Mouse (Mus musculus) spleen, adult 2 months (tissue): ENCODE data around the gene Atp1a1. TPM values are rescaled to one million over a fixed set of nuclear protein-coding genes. Genes with fewer than 3 reads are reported as not detected.

Source experiments
- DNase-seq, 2 experiments: peaks; one replicate each; pipeline versions ENCODE4 v3.0.0 to v3.0.0-alpha.2; 2012 to 2021; ENCODE audit warnings: low spot score in 2 of 2, low read depth in 1 of 2
- H3K27ac ChIP-seq: fragments of 200-500 bp; 2 replicates; pipeline ENCODE4 v1.5.1; 2012; ENCODE audit warnings: low read length, inconsistent platforms; ENCODE audit not compliant: insufficient read depth
- H3K27me3 ChIP-seq: fragments of 200-500 bp; 2 replicates; pipeline ENCODE4 v1.6.1; 2012; ENCODE audit warnings: mild to moderate bottlenecking, moderate library complexity, low read length, inconsistent platforms; ENCODE audit not compliant: control insufficient read depth, insufficient read depth
- H3K36me3 ChIP-seq: fragments of 200-500 bp; 2 replicates; pipeline ENCODE4 v1.6.1; 2012; ENCODE audit warnings: mild to moderate bottlenecking, low read length, inconsistent platforms; ENCODE audit not compliant: control insufficient read depth, insufficient read depth
- H3K4me1 ChIP-seq: fragments of 200-500 bp; 2 replicates; pipeline ENCODE4 v1.6.1; 2011; ENCODE audit warnings: inconsistent platforms; ENCODE audit not compliant: control insufficient read depth, insufficient read depth, insufficient read length
- H3K4me3 ChIP-seq: fragments of 200-500 bp; 2 replicates; pipeline ENCODE4 v1.5.1; 2011; ENCODE audit warnings: mild to moderate bottlenecking, inconsistent platforms; ENCODE audit not compliant: insufficient read depth, insufficient read length; ENCODE audit errors: extremely low read depth
- CTCF ChIP-seq: fragments of 200-500 bp; IDR thresholded peaks from 2 replicates; pipeline ENCODE4 v1.5.1; 2011; ENCODE audit warnings: mild to moderate bottlenecking, inconsistent platforms; ENCODE audit not compliant: insufficient read depth, insufficient read length, insufficient replicate concordance; ENCODE audit errors: extremely low read depth
- POLR2A ChIP-seq: fragments of 200-500 bp; IDR thresholded peaks from 2 replicates; pipeline ENCODE4 v1.6.1; 2011; ENCODE audit warnings: low read depth, low read length, inconsistent platforms
- WGBS: fragments of 180-500 bp; shearing (Covaris S2); methylation state at CpG from one replicate; pipeline ENCODE4 v1.1.7; 2018; 5-methylcytosine and 5-hydroxymethylcytosine counted together
- polyA plus RNA-seq: library from polyadenylated mRNA; depleted of rRNA; stranded (reverse); fragments of >200 nt; gene quantifications from 2 replicates; pipeline ENCODE4 v1.2.3, GENCODE M21; 2012; rRNA removed

Atp1a1 gene
- polyA plus RNA-seq, 1 experiment: 91.4 TPM

- no peak for DNase-seq
- 88% methylated on average over 9 of the region's 9 CpGs for WGBS
- H3K27ac ChIP-seq: no peak overlapping the region
- H3K4me3 ChIP-seq: no peak overlapping the region
- no peaks in the 10 kb centered on the region for H3K36me3 ChIP-seq
- no peak for TF ChIP-seq POLR2A
- TF ChIP-seq CTCF: no peak
- H3K4me1 ChIP-seq: no peaks in the 10 kb centered on the region
- H3K27me3 ChIP-seq: no peaks in the 10 kb centered on the region
Observed at GRCm38 (mm10) chr3:101534311-101534710, 70.2 kb downstream of the Atp1a1 start.

GRCm38 (mm10) chr3:101533373-101533772, 71.1 kb downstream of the Atp1a1 start:
- WGBS: 94% methylated on average over 2 of the region's 2 CpGs
- Histone ChIP-seq H3K4me3 (no peak overlapping the region), H3K27me3 (no peaks in the 10 kb centered on the region), H3K4me1 (no peaks in the 10 kb centered on the region), H3K27ac (no peak overlapping the region), H3K36me3 (no peaks in the 10 kb centered on the region)
- DNase-seq: no peak
- TF ChIP-seq CTCF: no peak
- no peak for TF ChIP-seq POLR2A

DNA sequence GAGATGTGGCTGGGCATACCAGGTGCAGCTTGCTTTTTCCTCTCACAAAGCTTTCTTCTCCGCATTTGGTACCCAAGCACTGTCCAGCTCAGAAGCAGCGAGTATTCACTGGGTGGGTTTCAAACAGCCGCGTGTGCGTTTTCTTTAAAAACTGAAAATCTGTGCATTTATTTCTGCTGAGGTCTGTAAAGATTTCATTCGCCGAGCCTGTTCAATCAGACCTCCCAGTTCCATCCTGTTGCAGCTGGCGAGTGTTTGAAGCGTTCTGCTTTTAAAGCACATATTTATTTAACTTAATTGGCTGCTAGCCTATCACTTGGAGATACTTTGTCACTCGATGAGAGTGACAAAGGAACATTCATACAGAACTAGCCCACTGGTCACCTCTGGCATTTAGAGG, 73.6 kb downstream of the Atp1a1 start:
- Histone ChIP-seq H3K27me3 (no peaks in the 10 kb centered on the region), H3K4me3 (no peak overlapping the region), H3K27ac (no peak overlapping the region), H3K4me1 (no peaks in the 10 kb centered on the region), H3K36me3 (no peaks in the 10 kb centered on the region)
- no peak for DNase-seq
- WGBS: 90% methylated on average over 10 of the region's 10 CpGs
- TF ChIP-seq POLR2A (no peak), CTCF (no peak)

DNA sequence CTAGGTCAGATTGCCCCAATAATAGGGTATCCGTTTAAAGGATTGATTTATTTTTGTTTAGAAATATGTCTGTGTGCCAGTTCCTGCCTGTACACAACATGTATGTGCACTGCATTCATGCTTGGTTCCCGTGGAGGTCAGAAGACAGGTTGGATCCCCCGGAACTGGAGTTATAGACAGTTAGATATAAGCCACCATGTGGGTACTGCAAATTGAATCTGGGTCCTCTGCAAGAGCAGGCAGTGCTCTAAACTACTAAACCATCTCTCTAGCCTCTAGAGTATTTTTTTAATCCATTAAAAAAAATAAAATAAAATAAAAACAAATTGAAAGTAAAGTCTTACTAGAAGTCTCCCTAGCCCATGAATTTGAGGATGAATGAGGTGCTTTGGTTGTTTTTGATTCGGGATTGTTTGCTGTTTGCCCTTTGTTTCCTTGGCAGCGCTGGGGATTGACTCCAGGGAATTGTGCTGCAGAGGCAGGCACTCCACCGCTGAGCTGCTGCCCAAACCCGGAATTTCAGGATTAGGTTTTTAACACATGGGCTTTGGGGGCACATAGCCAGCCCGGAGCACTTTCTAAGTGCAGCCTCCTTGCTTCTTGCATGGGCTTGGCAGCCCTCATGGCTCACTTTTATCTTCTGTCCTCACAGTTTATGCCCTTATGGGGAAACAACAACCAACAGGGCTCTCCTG, 75.4 kb downstream of the Atp1a1 start:
- DNase-seq: no peak
- no peak for TF ChIP-seq CTCF
- TF ChIP-seq POLR2A: no peak
- Histone ChIP-seq H3K36me3 (no peaks in the 10 kb centered on the region), H3K27me3 (no peaks in the 10 kb centered on the region), H3K4me1 (no peaks in the 10 kb centered on the region), H3K4me3 (no peak overlapping the region), H3K27ac (no peak overlapping the region)
- WGBS: 82% methylated on average over 8 of the region's 8 CpGs

- Histone ChIP-seq H3K27me3 (no peaks in the 10 kb centered on the region), H3K4me1 (no peaks in the 10 kb centered on the region), H3K36me3 (no peaks in the 10 kb centered on the region), H3K27ac (no peak overlapping the region), H3K4me3 (no peak overlapping the region)
- 82% methylated on average over 8 of the region's 8 CpGs for WGBS
- DNase-seq: no peak
- TF ChIP-seq CTCF (no peak), POLR2A (no peak)
Observed at GRCm38 (mm10) chr3:101528157-101528899, 76.2 kb downstream of the Atp1a1 start.

DNA sequence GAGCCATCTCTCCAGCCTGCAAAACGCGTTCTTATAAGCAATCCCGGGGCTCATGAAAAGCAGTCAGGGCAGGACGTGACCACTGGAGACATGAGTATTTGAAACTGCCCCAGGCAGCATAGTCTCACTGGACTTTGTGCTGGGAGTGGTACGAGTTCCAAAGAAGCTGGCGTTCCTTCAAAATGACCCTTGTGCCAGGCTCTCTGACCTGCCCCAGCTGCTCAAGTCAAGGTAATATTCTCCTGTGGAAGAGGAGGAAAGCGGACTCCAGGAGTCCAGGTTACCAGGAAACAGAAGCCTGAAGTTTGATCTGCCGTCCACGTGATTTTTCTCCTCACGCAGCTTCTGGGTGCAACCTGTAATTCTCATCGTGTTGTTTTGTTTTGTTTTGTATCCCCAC, 77.9 kb downstream of the Atp1a1 start:
- Histone ChIP-seq H3K36me3 (no peaks in the 10 kb centered on the region), H3K27ac (no peak overlapping the region), H3K4me1 (no peaks in the 10 kb centered on the region), H3K4me3 (no peak overlapping the region), H3K27me3 (no peaks in the 10 kb centered on the region)
- 91% methylated on average over 11 of the region's 11 CpGs for WGBS
- no peak for TF ChIP-seq CTCF
- TF ChIP-seq POLR2A: no peak
- no peak for DNase-seq

Other genes starting within 250 kb of the Atp1a1 start
- gene Igsf3, start 227.6 kb downstream of the Atp1a1 start, polyA plus RNA-seq: 1.4 and 2.1 TPM in 2 replicates
- gene Mab21l3, start 244.3 kb upstream of the Atp1a1 start, polyA plus RNA-seq: 1.4 TPM in 2 replicates